Mouse (Mus musculus): ENCODE measurements around the gene Sbk1.
"Not testable (repeated sequence)": the region's sequence is repeated elsewhere in the genome, so short reads cannot be mapped to it uniquely, and the experiment has no call there.

Gene Sbk1

DNA sequence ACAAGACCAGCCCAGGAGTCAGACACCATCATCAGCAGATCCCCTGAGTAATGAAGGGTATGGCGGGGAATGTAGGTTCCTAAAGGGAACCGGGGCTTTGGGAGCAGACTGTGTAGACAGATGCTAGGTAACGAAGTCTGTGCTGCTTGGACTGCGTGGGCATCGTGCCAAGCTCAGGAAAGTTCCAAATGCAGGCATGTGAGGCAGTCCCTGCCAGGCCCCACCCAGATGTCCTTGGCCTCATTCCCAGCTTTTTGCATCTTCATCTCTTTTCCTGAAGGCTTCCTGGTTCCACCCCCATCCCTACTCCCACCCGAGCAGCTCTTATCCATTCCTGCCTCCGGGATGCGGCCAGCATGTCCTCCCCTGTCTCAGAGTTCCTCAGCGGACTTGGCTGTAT is 6.5 kb upstream of the Sbk1 start:
- DNase-seq = peak; percentile 76 to 81

DNA sequence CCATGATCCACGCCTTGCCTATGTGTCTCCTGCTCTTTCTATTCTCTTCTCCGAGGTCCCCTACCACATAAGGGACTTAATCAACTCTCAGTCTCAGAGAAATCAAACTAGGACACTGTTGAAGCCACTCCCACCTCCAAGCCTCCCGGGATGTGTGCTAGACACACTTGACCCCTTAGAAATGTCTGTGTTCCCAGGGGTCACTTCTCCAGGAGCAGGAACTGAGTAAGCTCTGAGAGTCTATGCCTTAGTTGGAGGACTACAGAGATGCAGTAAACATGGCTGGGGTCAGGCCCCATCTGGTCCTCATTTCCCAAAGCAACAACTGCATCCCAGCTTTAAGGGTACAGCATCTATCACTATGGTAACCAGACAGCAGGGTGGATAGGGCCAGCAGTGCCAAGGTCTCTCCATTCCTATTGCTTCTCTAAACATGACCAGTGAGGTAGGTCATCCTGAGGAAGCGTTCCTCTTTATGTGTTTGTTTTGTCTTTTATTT is 6.0 kb upstream of the Sbk1 start:
- DNase-seq = no peak

DNA sequence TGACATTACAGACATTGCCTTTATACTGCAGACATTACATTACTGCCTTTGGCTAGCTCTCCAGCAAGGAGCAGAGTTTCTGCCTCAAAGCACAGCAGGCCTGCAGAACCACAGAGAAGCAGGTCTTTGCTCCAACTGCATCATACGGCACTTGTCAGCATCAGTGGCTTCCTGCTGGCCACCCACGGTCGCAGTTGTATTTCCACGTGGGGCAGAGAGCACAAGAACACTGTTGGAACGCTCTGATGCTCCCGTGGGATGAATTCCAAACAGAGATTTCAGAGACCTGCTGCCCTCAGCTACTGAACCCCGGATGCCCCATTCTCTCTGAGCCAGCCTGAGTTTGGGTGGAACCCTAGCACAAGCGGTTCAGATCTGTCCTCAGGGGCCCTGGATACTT is 4.8 kb upstream of the Sbk1 start:
- no peak for DNase-seq

DNA sequence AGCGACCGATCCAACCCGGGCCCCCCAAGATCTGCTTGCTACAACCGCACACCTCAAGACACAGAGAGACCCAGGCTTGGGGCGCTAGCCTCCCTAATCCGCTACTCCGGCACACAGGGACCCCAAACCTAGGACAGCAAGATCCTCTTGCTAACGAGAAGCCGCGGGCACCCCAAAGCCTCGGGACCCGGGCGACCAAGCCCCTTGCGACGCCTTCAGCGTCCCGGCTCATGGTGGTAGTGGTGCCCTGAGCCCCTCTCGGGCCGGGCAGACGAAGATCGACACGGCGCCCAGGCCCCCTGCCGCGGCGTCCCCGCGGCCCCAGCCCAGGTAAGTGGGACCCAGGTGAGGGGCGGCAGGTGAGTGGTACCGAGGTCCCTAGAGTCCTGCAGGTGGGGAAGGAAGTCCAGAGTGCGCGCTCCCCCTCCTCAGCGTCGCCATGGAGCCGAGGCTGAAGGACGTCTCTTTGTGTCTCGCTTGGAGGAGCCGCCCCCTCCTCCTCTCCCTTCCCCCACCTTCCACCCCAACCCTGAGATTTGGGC is 422 bp downstream of the Sbk1 start:
- peak in 1 of 2 experiments; percentile 21 for DNase-seq

DNA sequence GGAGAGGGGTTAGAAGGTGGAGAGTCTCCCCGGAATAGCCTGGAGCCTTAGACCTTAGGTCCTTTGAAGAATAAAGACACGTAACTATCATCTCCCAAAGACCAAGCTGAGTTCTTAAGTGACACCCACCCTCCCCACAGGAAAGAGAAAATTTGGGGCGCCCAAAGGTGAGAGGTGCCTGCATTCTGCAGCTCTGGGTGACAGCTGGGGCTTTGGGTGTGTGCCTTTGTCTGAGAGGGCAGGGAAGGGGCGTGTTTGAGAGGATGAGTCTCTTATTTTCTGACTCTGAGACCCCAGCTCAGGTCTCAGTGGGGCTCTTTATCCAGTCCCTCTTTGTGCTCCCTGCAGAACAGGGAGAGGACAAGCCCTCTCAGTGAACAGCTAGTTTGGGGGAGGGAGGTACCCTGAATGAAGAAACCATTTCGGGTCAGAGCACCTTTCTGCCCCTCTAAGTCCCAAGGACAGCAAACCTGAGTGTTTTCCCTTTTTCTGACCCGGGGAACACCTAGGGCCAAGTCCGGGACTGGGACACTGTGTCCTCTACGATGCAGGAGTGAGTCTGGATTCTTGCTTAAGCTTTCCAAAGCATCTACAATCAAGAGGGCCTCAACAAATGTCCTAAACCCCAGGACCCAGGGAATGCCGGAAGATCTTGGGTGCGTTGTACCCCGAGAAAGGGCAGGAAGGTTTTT is 1.1 kb downstream of the Sbk1 start:
- DNase-seq = no peak

DNA sequence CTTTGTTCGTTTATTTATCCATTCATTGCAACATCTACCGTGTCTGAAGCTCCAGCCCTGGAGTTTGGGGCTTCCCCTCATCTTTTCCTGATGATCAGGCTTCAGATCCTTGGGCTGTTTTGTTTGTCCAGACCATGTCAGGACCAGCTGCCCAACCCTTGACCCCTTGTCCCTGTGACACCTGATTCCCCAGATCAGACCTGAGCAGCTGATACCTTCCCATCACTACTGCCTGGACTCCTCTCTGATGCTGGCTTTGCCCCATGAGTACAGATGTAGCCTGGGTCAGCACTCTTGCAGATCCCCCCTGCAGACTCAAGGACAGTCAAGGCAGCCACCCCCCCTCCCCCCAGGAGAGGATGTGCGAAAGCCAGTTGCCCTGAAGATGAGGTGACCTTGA is 1.7 kb downstream of the Sbk1 start:
- no peak for DNase-seq

DNA sequence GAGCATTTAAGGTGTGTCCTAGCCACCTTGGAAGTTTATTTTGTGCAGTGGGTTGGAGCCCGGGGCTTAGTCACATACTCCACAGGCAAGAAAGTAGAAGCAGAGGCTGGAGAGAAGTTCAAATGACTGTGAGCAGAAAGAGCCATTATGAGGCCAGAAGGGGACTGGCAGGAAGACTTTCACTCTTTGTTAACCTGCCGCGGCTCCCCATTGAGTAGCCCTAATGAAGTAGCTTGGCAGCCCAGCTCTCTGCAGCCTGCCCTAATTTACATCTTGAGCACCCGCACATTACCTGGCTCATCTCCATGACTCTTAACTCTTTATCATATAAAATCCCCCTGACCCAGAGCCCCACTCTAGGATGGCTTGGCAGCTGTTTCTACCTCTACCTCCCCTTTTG is 2.2 kb downstream of the Sbk1 start:
- DNase-seq = no peak

DNA sequence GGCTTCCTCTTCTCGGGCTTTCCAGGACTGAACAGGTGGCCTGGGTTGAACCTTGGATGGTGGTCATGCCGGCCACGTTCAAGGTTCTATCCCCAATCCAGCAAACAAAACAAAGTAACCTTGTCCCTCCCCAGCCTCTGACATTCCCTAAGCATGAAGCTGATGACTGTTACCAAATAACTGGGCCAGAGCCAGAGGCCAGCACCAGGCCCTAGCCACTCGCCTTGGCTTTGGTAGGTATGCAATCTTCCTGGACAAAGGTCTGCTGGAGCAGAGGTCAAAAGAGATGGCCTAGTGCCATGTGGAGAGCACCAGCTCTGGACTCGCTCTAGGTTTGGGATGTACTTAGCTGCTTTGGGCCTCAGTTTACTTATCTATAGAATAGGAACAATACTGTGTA is 3.3 kb downstream of the Sbk1 start:
- DNase-seq = peak in 1 of 2 experiments; percentile 15

DNA sequence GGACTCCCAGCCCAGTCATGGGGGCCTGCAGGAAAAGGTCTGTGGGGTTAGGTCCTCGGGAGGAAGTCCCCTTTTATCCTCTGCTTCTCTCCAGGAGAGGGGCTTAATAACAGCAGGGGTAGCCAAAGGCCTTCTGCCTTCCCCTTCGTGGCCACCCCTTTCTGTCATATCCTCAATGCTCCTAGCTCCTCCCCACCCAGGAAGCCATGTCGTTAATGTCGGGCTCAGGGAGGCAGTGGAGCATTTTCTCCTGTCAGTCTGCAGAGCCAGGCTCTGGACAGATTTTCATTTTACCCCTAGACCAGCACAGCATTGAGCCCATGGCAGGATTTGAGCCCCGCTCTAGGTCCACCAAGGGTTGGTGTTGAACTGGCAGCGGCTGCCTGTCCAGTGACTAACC is 3.9 kb downstream of the Sbk1 start:
- DNase-seq = no peak

DNA sequence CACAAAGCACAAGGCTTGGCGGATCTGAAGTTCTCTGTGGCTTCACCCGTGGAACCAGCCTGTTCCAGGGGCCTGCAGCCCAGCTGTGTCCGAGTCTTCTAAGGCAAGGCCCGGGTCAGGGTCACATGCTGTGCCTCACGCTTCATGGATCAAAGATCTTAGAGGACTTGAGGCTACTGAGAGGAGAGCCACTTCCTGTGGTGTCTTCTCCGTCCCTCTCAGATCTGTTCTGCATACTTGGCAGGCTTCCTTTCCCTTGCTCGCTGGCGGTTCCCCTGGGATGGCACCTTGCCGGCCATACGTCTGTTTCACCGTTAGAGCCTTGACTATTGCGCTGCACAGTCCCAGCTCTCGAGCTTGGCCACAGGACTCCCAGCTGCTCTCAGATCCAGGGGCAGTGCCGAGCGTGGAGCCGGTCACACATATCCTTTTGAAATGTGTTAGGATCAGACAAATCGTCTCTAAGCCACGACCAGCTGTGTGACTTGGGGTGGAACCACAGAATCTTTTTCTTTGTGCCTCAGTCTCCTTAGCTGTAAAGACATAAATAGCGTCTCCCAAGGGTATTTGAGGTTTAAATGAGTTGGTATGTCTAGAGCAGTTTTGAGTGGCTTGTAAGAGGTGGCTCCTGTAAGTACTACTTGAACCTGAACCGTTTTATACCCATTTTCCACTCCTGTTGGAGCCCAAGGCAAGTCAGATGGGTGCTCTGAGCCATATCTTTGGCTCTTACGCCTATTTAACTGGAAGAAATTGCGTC is 5.3 kb downstream of the Sbk1 start:
- no peak for DNase-seq

DNA sequence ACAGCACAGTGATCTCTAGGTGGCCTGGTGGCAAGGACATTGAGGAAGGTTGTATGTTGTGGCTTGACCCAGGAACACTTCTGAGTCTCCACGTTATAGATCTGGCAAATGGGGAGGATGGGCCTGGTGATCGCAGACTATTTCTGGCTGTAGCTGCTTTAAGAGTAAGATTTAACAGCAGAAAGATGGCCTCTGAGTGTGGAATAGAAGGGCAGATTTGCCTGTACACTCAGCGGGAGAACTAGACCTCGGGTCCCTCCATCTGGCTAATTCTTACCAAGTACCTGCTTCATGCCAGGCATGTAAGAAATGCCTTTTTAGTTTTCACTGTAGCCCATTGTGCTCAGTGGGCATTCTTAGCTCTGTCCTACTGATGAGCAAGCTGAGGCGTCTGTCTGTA is 6.4 kb downstream of the Sbk1 start:
- no peak for DNase-seq

DNA sequence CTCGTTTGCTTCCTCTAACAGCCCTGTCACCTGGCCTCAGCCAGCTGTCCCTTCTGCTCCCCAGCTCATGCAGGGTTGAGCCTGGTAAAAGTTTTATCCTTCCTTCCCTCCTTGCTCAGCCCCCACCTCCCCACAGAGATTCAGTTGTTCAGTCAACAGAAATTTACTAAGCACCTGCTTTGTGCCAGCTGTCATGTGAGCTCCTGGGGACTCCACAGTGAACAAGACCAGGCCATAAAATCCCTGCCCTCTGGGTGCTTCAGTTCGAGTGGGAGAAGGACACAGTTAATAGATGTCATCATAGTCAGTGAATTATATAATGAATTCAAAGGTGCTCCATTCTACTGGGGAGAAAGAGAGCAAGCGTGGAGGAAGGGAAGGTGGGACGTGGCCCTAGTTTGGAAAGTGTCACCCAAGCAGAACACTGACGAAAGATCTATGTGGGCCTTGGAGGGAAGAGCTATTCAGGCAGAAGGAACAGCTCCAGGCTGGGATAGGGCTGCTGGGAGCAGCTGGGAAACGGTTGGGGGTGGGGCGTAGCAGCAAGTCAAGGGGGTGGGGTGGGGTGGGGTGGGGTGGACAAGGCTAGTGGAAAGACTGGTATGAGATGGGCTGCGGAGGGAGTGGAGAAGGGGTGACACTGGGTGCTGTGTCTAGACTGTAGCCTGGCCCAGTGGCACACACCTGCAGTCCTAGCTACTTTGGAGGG is 7.5 kb downstream of the Sbk1 start:
- no peak for DNase-seq

DNA sequence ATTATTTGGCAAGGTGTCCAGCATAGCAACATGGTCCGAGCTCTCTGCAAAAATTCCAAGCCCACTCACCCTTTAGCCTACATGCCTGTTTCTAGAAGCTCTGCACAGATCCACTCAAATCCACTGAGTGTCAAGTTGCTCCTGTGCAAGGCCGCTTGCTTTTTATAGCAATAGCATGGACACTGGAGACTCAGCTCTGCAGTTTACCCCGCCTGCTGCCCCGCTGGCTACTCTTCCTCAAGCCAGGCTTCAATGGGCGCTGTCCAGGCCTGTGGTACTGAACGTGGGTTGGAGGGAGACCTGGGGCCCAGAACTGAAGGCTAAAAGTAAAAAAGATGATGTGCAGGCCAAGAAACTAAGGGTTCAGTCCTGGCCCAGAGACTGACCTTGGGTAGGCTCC is 8.3 kb downstream of the Sbk1 start:
- no peak for DNase-seq

DNA sequence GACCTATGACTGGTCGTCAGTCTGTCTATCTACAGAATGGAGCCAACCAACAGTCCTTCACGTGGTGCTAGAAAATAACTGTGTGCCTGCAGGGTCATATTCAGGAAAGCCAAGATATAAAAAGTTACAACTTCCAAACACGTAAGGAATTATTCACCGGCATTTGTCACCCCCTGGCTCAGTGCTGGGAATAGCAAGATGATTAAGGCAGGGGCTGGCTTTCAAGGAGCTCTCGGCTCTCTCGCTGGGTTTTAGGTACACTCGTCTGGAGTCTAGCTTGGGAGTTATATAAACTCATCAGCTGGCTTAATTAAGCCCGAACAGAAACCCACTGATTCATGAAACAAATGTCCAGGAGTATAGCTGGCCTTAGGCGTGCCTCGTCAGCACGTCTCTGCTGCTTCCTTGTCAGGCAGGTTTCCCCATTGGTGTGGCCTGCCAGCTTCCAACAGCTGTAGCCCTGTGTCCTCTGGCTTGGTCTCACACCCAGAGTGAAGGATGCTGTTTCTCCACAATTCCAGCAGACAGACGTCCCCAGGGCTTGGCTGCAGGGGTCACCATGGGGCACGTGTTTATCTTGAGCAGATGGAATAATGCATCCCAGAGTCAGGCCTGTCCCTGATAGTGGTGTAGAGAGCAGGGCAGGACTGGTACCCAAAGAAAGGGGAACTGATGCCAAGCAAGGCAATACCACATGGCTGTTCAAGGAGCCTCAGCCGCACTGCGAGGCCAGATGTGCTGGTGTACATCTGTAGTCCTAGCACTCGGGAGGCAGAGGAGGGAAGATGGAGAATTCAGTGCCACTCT is 9.7 kb downstream of the Sbk1 start:
- no peak for DNase-seq

DNA sequence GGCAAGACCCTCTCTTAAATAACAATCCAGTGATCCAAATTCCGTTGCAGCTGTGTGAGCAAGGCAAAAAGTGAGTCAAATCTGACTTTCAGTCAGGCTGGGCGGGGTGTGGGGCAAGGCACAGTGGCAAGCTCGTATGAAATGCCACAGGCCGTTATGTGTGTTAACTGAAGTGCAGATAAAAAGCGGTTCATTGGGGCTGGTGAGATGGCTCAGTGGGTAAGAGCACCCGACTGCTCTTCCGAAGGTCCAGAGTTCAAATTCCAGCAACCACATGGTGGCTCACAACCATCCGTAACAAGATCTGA is 10.2 kb downstream of the Sbk1 start:
- DNase-seq = not testable (repeated sequence)

DNA sequence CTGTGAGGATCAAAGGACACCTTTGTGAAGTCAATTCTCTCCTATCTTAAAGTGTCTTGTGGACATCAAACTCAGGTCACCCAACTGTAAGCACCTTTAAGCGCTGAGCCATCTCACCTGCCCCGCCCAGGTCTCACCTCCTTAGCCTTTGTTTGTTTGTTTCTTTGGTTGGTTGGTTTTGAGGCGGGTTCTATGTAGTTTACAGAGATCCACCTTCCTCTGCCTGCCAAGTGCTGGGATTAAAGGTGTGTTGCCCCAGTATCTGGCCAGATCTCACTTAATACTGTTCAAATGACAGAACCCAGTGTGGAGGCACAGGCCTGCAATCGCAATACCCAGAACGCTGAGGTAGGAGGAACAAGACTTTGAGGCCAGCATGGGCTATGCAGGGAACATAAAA is 11.6 kb downstream of the Sbk1 start:
- DNase-seq = no peak

DNA sequence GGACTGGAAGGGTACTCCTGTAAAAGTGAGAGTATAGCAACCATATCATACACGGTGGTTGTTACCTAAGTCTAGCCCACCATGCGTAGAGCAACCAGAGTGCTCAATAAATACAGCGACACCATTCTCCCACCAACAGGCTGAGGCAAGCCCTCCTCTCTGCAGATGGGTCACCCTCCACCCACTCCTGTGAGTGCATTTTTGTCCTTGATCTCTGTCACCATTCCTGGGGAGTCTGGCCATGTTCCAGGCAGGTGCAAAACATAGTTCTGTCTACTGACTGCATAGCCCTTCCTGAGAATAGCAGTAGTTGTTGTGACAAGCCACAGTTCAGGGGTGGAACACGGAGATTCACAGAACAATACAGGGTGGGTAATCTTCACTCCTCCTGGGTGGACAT is 12.0 kb downstream of the Sbk1 start:
- DNase-seq = no peak

DNA sequence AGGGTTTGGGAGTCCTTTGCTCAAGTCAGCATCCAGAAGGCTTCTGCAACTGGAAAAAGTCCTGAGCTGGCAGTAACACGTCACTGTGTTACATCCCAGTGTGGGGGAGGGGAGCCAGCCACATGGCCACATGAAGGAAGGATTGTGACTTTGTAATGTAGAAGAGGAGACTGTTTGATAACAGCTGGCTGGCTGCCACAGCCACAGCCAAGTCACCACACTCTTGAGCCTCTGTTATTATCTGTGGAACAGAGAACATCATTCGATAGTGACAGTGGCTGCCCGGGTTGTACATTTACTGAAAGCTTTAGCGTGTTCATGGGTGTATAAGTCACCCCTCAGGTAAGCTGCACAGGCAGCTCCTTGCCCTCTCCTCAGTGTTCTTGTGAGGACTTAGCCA is 12.4 kb downstream of the Sbk1 start:
- DNase-seq = peak; percentile 35 to 49

DNA sequence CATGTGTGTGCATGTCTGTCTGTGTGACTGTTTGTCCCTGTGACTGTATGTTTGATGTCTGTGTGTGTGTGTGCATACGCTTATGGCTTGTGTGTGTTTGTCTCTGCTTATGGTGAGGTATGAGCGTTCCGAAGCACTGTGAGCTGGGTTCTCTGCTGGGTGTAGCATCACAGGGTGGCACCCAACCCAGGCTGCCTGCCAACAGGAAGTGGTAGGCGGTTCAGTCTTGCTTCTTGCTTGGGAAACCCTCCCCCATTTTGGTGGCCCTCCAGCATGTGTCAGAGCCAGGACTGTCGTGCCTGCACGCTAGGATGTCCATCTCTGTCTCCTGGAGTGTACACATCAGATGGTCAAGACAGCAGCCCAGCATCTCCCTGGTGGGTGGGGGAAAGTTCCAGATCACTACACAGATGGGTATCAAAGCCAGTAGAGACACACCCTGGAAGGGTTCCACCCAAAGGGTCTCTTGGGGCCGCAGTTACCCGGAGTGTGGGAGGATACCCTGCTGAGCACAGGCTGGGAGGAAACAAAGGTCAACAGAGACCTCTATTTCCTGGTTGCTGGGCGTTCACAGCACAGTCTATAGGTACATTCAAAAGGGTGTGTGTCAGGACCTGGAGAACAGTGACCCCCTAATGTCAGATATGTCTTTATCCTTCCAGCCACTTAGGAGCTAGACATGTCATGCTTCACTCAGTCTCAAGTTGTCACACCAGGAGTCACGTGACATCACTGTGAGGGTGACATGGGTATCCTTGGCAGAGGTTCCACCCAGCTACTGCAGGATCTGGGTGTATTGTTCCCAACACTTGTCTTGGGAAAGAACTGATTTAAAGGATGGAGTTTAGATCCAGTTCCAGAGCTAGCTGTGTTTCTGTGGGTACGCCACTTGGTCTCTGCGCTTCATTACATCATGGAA is 13.1 kb downstream of the Sbk1 start:
- DNase-seq = peak; percentile 88 to 91

DNA sequence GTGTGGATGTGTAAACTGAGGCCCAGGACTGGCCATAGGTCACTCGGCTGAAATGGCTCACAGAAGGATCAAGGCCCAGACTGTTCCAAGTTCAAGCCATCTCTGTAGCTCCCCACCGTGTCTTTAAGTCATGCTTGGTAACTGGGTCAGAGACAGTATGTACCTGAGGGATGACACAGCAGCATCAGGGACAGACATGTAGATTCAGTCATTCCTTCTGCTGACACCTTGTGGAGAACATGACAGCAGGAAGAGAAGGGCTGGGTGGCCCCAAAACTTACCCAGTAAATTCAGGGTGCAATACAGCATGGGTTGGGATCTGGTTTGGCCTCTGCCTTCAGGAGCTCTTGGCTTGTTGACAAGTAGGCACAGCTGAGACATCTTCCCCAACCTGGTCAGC is 13.9 kb downstream of the Sbk1 start:
- DNase-seq = no peak

DNA sequence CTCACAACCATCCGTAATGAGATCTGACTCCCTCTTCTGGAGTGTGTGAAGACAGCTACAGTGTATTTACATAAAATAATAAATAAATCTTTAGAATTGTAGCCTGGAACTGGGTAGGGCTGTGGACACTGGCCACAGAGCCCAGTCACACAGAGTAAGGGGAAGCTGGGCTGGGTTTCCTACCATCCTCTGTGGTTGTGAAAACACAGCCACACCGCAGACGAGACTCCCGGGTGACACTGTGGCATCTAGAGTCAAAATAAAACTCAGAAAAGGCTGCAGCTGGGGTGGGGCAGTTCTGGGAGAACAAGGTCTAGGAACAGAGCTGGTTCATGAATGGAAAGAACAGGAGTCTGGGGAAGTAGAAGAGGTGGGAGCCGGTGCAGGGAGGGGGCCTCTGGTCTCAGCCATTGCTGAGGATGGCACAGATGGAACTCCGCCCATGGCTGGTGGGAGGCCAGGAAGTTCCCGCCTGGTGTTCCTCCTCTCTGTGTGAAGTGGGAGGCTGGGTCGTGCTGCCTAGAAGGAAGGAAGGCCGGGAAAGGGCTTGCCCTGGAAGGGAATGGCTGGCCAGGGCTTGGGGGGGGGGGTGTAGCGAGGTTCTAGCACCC is 15.2 kb downstream of the Sbk1 start:
- peak; percentile 73 for DNase-seq
